Mouse (Mus musculus): ENCODE results near the gene Gm28053.

DNA sequence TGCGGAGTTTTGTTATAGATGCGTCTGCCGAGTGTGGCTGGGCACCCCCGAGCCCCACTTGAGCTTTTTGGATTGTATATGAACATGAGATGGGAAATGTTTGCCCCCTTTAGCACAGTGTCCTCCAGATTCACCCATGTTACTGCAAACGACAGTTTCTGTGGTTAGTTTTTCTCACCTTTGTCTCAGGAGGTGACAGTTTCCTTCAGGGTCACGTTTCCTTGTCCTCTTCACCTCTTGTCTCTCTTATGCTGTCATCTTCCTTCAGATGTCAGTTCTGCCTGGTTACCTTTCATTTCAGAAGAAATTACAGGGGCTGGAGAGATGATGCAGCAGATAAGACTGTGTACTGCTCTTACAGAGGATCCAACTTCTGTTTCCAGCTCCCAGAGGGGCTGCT is 38.7 kb upstream of the Gm28053 start:
- no peak for TF ChIP-seq CTCF (conservative IDR thresholded peaks at IDR 0.05; ENCODE audit: low read length)
- TF ChIP-seq NANOG (IDR thresholded peaks at IDR 0.05; ENCODE audit: borderline replicate concordance, low read length): no peak

Data from E14TG2a.4 (cell line).